Mouse (Mus musculus) right cerebral cortex, postnatal 25 days (tissue): ENCODE measurements around the gene Atrn.

Source experiments
- DNase-seq: peaks from one replicate; pipeline ENCODE4 v3.0.0; 2022

The Atrn gene

DNA sequence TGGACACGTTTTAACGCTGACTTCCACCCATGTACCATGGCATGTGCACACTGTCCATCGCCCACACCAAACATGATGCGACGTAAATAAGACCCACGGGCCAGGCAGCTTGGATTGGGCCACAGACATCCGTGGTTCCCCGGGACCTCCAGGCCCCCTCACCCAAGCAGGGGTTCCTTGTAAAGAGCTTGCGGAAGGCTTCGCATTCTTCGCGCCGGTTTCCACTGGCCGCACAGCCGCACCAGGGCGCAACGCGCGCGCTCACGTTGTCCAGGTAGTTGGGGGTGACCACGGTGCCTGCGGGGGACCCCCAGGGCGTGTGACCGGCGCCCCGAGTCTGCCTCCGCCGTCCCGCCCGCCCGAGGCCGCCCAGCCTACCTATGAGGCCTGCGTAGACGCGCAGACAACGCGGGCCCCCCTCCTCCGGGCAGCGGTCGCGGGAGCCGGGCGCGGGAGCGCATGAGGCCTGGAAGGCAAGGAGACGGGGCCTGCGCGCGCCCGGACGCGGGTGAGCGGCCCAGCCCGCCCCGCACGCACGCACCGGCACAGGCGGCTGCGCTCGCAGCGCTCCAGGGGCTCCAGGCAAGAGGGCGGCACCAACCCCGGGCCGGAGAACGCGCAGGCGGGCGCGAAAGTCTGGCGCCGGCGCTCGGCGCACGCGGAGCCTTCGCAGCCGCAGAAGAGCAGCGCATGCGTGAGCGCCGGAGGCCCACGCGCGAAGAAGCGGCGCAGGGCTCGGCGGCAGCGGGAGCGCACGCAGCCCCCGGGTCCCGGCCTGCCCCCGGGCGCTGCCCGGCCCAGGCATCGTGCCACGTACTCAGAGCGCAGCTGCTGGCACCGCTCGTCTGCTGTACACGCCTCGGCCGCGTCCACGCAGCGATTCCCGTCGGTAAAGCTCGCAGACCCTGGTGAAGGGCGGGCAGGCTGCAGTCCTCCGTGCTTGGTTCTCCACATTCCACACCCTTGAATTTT, 134.8 kb downstream of the Atrn start:
- DNase-seq = peak; percentile 89

DNA sequence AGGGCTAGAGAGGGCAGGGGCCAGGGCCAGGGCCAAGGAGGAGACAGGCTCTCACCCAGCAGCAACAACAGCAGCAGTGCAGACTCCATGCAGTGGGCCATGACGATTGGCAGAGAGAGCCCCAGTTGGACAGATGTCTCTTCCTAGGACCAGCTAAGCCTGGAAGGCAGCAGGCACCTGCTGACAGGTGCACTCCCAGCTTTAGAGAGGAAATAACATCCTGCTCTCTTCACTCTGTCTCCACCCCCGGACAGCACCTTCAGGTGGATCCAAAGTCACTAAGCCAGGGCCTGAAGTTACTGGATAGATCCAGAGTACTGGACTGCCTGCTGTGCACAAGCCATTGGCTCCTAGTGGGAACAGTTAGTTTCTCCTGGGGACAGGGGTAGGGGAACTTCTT, 136.7 kb downstream of the Atrn start, which contains the start of gene Gfra4:
Gfra4 (minus strand) TSS at position 101 of the 400 bp plus-strand sequence.
- DNase-seq = no peak

DNA sequence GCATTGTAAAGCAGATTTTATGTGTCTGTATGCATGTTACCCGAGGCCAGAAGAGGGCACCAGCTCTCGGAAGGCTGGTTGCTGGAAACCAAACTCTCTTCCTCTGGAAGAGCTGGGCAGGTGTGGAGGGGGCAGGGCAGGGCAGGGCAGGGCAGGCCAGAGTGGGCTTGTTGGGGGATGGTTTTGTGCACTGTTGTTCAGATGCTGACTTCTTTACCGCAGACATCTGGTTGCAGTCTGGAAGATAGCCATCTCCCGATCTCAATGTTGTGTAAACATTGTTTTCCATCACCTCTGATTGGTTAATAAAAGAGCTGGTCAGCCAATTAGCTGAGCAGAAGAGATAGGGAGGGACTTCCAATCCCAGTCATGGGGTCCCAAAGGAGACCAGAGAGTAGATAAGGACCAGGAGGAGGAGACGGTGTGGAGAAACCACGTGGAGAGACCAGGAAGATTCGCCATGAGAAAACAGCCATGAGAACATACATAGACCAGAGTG, 138.1 kb downstream of the Atrn start:
- DNase-seq = no peak

DNA sequence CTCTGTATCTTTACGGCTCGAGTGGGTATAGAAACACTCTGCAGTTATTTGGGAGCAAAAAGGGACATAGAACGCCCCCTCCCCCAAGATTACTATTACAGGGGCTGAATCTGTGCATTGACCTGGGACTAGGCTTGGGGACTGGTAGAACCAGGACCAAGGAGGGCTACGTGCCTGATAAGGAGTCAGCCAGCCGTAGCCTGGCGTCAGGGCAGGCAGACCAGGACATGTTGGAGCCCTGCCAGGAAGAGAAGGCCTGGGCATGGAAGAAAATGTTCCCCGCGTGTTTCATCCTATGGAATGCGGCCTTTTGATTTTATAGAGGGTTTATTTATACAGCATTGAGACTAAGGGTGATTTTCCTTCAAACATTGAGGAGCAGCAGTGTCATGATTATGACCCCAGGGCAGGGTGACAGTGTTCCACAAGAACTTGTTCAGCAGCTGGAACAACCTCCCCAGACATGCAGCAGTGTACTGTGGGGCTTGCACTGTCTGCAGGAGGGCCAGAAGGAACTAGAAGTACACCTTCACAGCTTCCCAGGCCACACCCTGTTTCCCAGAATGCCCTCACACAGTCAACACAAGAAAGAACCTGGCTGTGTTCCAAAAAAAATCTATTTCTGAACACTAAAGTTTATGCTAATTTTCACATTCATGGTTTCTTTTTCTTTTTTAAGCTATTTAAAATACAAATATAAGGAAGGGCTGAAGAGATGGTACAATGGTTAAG, 138.9 kb downstream of the Atrn start:
- DNase-seq = no peak

DNA sequence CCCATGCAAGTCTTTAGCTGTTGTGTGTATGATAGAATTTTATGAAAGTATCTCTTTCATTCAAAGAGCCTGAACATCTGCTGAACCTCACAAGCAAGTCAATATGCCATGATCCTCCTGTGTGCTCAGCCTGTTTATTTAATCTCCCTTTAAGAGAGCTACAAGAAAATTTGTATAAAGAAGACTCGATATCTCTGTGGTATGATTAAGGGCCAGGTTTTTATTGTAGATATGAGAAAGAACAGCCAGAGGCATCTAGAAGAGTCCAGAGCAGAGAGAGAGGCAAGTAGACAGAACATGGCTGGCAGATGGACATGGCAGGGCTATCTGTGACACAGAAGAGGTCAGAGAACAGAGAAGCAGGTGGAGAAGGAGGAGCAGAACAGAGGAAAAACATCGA, 139.7 kb downstream of the Atrn start:
- no peak for DNase-seq

DNA sequence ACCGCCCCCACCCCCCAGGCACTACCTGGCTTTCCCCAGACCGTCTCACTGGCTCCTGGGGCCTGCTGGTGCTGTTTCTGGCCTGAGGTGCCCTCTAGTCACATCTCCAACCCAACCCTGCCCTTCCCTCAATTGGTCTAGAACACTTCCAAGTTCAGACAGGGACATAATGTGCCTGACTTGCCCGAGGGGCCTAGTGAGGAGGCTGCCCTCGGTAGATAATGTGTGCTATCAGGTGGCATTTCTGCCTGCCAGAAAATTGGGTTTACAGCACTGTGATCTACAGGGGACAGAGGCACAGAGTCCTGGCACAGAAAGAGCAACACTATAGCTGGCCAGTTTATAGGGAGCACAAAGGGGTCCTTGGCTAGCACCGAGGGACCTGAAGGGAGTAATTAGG, 145.7 kb downstream of the Atrn start:
- DNase-seq = no peak

DNA sequence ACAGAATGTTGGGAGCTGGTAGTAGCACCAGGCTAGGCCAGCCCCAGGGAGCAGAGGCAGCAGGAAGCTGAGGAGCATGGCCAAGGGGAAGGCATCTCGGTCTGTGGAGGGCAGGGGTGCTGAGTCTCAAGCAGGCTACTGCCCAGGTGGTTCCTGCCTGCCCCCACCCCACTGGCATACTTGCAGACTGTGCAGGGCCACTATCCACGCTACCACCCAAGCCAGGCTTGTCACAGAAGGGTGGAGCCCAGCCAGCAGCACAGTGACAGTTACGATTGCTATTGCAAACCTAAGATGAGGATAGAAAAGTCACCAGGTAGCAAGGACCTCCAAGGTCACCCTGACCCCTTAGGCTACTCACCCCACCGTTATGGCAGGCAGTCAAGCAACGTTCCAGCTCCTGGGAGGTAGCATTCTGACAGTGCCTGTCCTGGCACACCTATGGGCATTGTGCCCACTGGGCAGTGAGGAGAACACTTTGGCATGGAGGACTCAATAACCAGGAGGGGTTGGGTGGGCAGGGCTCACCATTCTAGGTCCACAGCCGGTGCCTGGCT, 146.6 kb downstream of the Atrn start:
- no peak for DNase-seq

DNA sequence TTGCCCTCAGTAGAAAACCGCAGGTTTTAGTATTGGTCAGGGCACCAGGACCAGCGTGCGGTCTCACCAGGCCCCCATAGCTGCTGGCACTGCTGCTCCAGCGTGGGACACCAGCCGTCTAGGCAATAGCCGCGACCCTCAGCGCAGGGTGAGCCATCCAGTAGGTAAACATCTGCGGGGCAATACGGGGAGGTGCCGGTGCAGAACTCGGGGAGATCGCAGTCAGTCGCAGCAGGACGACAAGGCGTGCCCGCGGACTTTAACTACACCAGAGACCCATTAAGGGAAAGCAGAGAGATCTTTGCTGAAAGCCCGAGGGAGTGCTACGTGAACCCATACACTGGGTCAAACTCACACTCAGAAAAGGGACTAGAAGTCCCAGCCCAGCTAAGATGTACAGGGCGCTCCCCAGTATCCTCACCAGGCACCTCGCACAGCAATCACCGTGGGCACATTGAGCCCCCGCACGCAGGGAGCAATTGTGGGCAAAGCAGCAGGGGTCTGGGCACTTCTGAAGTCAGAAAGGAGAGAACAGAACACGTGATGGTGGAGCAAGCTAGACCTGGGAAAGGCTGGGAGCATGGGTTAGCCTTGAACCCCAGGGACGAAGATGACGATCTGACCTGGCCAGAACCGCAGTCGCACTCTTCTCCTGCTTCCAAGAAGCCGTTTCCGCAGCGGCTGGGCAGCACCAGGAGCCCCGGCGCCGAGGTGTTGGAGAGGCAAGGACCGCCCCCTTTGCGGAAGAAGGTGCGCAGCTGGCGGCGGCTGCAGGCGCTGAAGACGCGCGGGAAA, 147.8 kb downstream of the Atrn start:
- no peak for DNase-seq

DNA sequence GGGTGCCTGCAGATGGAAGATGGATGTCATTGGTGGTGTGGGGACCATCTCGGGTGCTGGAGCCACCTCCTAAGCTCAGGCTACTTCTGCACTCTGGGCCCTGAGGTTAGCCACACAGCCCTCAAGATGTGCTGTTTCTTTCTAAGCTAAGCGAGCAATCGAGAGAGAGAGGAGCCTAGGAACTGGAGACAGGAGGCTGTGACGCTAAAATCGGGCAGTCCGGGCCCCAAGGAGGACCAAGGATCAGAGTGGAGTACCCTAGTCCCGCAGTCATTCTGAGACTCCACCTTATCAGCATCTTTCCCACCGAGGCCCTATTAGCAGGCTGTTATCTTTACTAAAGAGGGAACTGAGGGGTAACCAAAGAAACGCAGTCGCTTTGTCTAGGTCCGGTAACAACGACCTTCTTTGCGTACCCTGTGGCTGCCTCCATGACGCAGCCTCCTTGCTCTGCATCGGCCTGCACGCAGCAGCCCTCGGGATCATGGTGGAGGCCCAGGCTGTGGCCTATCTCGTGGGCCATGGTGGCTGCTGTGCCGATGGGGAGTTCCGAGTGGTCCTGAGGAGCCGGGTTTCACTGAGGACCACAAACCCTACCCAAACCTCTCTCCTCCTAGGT, 148.5 kb downstream of the Atrn start:
- DNase-seq = no peak

DNA sequence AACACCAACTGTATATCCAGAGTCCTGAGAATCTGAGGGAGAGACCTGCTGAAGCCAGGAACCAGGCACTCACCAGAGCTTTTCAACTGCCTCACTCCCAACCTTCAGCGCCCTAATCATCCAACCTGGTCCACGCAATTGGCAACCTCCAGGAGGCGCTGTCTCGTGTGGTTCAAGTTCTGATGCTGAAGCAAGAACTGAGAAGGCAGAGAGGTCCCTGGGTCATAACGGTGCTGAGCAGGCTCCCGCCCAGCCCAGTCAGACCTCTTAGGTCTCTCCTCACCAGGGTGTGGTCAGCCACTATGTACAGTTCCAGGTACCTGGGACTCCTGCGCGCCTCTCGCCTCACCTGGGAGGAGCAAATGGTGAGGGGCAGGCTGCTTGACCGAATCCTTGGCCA, 149.3 kb downstream of the Atrn start:
- DNase-seq = no peak

DNA sequence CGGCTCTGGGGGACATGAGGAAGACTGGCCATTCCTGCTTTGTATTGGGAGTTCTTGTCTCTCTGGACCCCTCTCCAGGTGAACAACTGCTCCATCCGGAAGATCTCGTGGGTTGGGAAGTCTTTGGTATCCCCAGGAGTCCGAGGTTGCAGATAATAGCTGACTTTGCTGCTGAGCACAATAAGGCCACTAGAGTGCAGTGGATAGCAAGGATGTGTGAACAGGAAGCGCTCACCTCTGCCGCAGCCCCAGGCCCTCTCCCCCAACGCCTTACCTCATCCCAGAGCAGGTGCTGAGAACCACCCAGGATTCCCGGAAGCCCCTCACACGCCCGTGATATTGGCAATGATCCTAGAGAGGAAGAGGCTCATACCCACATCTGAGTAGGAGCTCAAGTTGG, 149.9 kb downstream of the Atrn start:
- DNase-seq = no peak

DNA sequence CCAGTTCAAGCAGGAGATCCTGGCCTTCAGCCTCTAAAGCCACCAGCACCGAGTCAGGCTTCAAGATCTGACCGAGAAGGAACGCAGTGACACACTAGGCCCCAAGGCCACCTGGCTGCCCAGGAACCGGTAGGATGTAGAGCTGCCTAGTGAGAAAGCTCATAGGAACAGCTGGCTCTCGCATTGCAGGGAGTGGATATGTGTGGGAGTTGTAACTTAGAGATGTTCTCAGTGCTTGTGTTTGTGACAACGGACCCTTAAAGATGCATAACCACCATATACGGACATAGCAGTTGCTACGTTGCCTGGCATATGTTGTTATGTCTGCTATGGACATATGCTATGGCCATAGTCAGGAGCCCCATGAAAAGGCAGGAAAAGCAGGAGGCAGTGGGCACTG, 152.4 kb downstream of the Atrn start:
- no peak for DNase-seq

DNA sequence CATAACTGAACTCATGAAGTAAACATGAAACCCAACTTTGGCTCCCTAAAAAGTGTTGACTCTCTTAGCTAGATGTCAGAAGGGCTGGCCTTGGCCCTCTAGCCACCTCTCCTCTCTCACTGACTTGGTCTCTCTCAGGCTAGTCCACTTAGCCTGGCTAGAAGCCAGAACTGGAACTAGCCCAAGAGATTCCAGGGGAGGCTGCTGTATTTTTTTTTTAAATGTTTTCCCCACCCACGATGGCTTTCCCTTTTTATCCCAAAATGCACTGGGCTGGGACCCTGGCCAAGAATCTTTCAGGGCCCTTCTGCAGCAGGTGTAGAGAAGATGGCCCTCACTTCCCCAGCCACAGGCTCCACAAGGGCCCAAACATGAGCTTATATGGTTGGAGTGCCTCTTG, 153.1 kb downstream of the Atrn start:
- no peak for DNase-seq

DNA sequence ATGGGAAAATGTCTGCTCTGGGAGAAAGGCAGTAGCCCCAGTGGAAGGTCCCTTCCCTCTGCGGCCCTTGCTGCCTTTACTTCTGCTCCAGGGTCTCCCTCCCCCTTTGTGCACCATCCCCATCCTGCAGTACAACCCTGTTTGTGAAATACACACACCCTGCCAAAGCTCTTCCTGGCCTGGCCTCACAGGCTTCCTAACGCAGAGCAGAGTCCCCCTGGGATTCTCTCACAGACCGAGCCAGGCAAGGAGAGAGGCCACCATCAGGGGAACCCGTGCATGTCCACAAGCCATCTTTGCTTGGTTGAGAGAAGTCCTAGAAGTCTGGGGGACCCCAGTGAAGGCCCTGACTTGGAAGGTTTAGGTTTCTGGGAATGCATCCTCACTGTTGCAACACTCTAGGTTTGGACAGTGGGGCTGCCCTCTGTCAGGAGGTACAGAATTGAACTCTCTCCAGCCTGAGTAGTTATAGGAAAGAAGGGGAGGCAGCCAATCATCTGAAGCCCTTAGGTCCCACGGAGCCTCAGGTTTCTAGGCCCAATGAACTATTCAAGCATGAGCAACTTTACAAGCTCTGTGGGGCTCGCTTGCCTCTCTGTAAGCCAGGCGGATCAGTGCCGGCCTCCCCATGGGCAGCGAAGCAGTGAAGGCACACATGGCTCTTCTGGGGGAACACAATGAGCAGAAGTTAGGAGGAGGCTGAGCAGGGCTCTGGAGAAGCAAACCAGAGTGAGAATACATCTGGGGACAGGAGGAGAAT, 153.7 kb downstream of the Atrn start:
- no peak for DNase-seq

DNA sequence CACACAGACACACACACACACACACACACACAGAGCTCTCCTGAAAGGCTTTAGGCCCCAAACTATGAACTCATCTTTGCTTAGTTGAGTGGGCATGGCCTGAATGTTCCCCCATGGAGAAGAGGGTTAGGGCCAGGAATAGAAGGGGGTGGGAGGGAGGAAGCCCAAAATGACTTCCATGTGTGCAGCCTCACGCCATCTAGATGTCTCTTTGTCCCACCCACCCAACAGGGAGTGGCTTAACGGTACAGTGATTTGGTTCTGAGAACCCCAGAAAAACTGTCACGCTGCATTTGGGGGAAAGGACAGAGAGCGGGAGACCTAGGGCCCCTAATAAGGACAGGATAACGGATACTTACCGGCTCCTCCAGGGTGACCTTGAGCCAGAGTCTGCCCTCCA, 154.5 kb downstream of the Atrn start:
- no peak for DNase-seq

DNA sequence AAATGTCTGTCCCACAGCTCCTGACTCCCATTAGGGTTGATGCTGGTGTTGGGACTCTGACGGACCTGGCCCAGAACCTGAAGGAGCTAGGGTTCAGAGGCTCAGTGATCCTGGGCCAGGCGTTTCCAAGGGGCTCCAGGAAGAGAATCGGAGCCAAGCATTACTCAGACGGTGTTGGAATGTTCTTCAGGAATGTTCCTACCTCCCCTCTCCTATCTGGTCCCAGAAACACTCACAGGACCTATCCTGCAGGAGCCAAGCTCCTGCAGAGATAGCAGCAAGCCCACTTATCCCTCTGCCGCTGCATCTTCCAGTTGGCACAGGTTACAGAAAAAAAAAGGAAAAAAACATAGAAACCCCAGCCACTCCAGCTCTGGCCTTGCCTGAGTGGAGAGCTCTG, 155.3 kb downstream of the Atrn start:
- DNase-seq = no peak

DNA sequence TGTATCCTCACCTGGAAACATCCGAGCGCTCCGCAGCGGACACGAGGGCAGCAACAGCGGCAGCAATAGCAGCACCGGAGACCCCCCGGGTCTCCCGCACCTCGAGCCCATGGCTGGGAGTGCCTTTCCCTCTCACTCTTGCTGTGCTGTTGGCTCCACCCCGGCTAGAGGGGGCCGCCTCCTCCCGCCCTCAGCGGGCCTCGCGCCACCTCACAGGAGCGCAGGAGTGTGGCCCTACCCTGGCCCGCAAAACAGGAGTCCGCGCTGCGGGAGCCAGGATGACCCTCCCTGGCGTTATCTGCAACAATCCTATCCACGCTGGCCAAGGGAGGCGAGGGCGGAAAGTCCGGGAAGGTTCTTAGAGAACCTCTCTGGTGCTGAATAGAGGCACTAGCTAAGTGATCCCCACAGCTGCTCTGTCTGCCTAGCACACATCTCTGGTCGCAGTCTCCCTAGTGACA, 157.1 kb downstream of the Atrn start, which contains the start of gene Adam33:
Adam33 (minus strand) TSS at position 411 of the 461 bp plus-strand sequence.
- no peak for DNase-seq

DNA sequence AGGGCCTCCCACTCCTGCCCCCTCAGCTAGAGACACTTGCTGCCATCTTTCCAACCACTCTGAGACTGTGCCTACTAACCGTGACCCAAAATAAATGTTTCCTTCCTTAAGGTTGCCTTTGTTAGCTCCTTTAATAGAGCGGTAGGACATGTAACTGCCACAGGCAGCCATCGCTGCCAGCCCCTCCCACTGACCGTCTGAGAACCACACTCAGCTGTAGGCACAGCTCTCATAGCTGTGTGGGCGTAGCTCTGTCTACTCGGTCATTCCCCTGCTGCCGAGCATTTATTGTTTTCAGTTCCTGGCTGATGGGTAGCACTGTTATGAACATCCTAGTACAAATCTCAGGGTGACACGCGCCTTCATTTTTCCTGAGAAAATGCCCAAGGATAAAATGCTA, 160.0 kb downstream of the Atrn start:
- DNase-seq = no peak

DNA sequence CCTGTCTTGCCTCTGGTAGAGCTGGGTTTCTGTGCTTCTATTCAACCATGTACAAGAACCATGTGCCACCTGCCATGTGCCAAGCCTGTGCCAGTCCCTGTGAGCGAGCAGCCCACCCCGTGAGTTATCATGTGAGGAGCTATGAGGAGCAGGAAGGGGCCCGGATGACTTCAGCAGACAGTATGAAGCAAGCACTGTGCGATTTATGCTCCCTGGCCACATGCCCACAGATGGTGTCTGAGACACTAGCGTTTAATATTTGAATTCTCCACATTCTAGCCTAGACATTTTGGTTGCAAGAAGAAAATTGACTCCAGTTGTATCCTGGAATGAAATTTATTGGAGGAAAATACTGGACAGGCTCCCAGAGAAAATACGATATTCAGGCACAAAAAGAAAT, 161.2 kb downstream of the Atrn start:
- DNase-seq = no peak

DNA sequence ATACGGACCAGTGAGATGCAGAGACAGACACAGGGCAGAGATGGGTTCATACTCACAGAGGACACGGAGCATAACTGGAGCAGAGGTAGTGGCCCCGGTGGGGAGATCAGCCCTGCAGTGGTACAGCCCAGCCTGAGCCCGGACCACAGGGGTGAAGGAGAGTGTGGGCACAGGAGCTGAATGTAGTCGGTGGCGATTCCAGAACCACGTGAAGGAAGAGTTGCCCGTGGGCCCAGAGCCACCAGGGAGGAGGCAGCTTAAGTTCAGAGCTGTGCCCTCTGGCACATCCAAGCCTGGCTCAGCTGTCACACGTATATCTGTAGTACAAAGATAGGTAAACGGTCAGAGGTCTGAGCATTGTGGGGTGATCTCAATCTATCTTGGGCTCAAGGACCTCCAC, 166.2 kb downstream of the Atrn start:
- no peak for DNase-seq
